Mouse (Mus musculus) limb, embryonic 11.5 days (tissue): ENCODE measurements around the gene Gsk3a. TPM values are rescaled to one million over a fixed set of nuclear protein-coding genes. Genes with fewer than 3 reads are reported as not detected.
A peak's percentile ranks its signal among the peaks of the same experiment; 100 is the strongest.

Source experiments
- ATAC-seq: fragments of 200-750 bp; cut with Nextera tagmentation; 2 replicates; pipeline ENCODE4 v1.8.0; 2017; ENCODE audit warnings: low read depth; ENCODE audit not compliant: insufficient number of reproducible peaks, low FRiP score, low TSS enrichment
- DNase-seq: peaks from one replicate; pipeline ENCODE4 v3.0.0-alpha.2; 2015; ENCODE audit warnings: low spot score
- H3K27ac ChIP-seq: fragments of 300-500 bp; sonication (generic); replicated peaks from 2 replicates; pipeline ENCODE4 v1.5.1; 2014; ENCODE audit warnings: low read depth, mild to moderate bottlenecking, low read length
- H3K27me3 ChIP-seq: fragments of 300-500 bp; sonication (generic); 2 replicates; pipeline ENCODE4 v1.6.1; 2014; ENCODE audit warnings: mild to moderate bottlenecking, low read length, mixed read lengths; ENCODE audit not compliant: control insufficient read depth, insufficient read depth
- H3K36me3 ChIP-seq: fragments of 300-500 bp; sonication (generic); 2 replicates; pipeline ENCODE4 v1.6.1; 2014; ENCODE audit warnings: mild to moderate bottlenecking, low read length, moderate library complexity, mixed read lengths; ENCODE audit not compliant: control insufficient read depth, insufficient read depth
- H3K4me1 ChIP-seq: fragments of 300-500 bp; sonication (generic); 2 replicates; pipeline ENCODE4 v1.6.1; 2014; ENCODE audit warnings: low read length, mixed read lengths; ENCODE audit not compliant: control insufficient read depth, insufficient read depth
- H3K4me2 ChIP-seq: fragments of 300-500 bp; sonication (generic); 2 replicates; pipeline ENCODE4 v1.6.1; 2014; ENCODE audit warnings: low read depth, mild to moderate bottlenecking, moderate library complexity; ENCODE audit not compliant: severe bottlenecking
- H3K4me3 ChIP-seq: fragments of 300-500 bp; sonication (generic); 2 replicates; pipeline ENCODE4 v1.5.1; 2014; ENCODE audit warnings: low read depth, low read length
- H3K9ac ChIP-seq: fragments of 300-500 bp; sonication (generic); 2 replicates; pipeline ENCODE4 v1.6.1; 2014; ENCODE audit warnings: mild to moderate bottlenecking, low read length
- H3K9me3 ChIP-seq: fragments of 300-500 bp; sonication (generic); 2 replicates; pipeline ENCODE4 v1.6.1; 2016; ENCODE audit warnings: low read length; ENCODE audit not compliant: control insufficient read depth
- WGBS: fragments of 180-500 bp; shearing (Covaris S2); extraction: QIAGEN DNeasy Blood & Tissue Kit; methylation state at CpG from one replicate; pipeline ENCODE4 v1.1.7; 2014; 5-methylcytosine and 5-hydroxymethylcytosine counted together
- microRNA-seq: library from miRNA; unstranded; fragments of <30 nt; microRNA quantifications from one replicate; pipeline ENCODE4, GENCODE M21; 2016
- polyA plus RNA-seq: library from polyadenylated mRNA; unstranded; fragments of >200 nt; fragmentation: Nextera tagmentation; extraction: Ambion mirVana; gene quantifications from 2 replicates; pipeline ENCODE4 v1.2.1, GENCODE M21; 2014

The Gsk3a gene
- polyA plus RNA-seq, 1 experiment from 2014 or later = 17.3 TPM

DNA sequence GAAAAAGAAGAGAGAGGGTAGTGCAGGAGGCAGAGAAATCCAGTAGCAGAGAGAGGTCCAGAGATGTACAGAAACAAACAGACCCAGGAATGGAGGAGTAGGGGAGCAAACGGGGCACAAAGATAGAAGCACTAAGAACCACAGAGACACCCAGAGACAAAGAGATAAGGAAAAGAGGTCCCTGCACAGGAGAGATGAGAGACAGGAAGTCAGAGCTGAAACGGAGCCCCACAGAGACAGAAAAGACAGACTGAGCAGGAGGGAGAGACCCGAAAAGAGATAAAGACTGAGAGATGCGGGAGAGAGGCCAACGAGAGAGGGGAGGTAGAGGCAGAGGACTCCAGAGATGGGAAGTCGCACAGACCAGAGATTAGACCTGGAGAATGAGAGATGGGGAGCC lies 57.1 kb downstream of the Gsk3a start:
- Histone ChIP-seq H3K4me1 (peaks cover 11% of the 10 kb centered on the region; the same call in 1 of the 2 replicates), H3K9ac (no peak overlapping the region), H3K27ac (no peak overlapping the region), H3K36me3 (no peaks in the 10 kb centered on the region), H3K4me2 (no peak overlapping the region), H3K9me3 (no peaks in the 10 kb centered on the region), H3K4me3 (peak overlapping the region; percentile 45; the same call in 1 of the 2 replicates), H3K27me3 (peaks cover 71% of the 10 kb centered on the region)
- WGBS = 6% methylated on average over 6 of the region's 6 CpGs
- DNase-seq (no peak), ATAC-seq (no peak)

DNA sequence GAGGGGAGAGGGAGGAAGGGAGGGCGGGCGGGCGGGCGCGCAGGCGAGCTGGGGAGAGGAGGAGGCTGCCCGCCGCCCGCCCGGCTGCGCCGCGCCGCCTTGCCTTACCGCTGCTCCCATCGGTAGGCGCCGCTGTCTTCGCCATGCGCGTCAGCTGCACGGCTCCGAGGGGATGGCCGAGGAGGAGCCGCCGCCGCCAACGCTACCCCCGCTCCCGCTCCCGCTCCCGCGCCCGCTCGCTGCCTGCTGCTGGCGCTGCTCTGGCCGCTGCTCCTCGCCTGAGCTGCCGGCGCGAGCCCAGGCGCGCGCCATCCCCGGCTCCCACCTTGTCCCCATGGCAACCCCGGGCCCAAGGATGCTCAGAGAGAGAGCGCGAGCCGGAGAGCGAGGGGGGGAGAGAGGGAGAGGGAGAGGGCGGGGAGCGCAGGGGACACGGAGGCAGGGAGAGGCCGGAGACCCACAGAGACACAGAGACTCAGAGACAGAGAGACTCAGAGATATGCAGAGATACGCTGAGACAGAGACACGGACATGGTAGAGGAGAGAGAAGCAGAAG lies 58.0 kb downstream of the Gsk3a start, which contains the start of gene Pou2f2:
Pou2f2 (minus strand) TSS at position 121 of the 556 bp plus-strand sequence.
- no peaks in the 10 kb centered on the region for H3K36me3 ChIP-seq
- peaks cover 11% of the 10 kb centered on the region; the same call in 1 of the 2 replicates for H3K4me1 ChIP-seq
- H3K4me3 ChIP-seq = peak within 1 kb of the TSS; percentile 45
- under 1% methylated on average over 30 of the region's 56 CpGs for WGBS
- peak; percentile 89 for DNase-seq
- ATAC-seq = peak; percentile 85
- H3K27ac ChIP-seq = no peak within 1 kb of the TSS
- peak within 1 kb of the TSS; percentile 48 for H3K9ac ChIP-seq
- H3K27me3 ChIP-seq = peaks cover 72% of the 10 kb centered on the region
- H3K9me3 ChIP-seq = no peaks in the 10 kb centered on the region
- peak within 1 kb of the TSS; percentile 83 for H3K4me2 ChIP-seq

DNA sequence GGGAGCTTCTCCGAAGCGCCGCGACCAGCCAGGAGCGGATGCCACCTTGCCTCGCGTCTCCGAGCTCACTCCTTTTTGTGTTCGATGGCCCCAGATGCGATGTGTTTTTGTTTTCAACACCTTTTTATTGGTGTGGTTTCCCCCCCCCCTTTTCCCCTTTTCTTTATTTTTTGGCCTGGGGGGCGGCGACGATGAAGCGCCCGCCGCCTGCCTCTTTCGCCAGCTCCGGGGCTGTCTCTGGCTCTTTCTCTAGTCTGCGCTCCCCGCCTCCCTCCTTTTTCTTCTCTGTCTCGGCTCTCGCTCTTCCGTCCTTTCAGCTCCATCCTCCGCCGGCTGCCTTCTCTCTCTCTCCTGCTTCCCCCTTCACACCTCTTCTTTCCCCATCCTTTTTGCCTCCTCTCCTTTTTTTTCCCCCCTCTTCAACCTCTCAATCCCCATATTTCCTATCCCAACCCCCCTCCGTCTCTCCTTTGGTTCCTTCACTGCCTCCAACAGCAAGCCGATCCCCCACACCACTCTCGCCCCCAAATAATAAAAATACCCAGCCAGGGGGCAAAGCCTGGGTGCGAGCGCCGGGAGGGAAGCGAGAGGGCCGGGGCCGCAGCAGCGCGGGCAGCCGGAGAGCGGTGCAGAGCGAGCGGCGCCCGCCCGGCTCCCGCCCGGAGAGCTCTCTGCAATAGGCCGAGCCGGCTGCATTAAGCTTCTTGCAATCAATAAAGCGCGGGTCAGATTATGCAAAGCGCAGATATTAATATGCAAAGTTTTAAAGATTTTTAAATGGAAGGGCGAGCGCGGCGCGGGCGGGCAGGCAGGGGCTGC lies 58.7 kb downstream of the Gsk3a start:
- H3K9me3 ChIP-seq = no peaks in the 10 kb centered on the region
- peaks cover 11% of the 10 kb centered on the region; the same call in 1 of the 2 replicates for H3K4me1 ChIP-seq
- H3K4me3 ChIP-seq = peak overlapping the region; percentile 45
- ATAC-seq (peak; percentile 74), DNase-seq (peak; percentile 51)
- peaks cover 72% of the 10 kb centered on the region for H3K27me3 ChIP-seq
- WGBS = under 1% methylated on average over 55 of the region's 56 CpGs
- H3K9ac ChIP-seq = peak overlapping the region; percentile 48
- peak overlapping the region; percentile 83 for H3K4me2 ChIP-seq
- H3K36me3 ChIP-seq = no peaks in the 10 kb centered on the region
- H3K27ac ChIP-seq = no peak overlapping the region

DNA sequence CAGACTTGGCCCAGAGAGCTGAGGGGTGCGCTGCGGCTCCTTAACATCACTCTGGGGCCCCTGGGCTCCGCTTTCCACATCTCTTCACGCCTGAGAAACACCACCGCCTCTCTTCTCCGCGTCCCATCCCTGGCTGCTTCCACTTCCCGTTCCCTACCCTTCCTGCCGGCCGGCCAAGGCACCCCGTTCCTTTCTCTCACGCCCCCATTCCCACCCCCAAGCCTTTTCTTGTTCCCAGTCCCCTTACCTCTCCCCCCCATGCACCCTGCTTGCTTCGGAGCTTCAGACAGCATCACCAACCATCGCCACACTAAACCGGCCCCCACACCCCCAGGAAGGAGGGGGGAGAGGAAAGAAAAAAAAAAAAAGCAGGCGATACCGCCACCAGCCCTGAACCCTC lies 59.3 kb downstream of the Gsk3a start:
- Histone ChIP-seq H3K9ac (no peak overlapping the region), H3K27ac (no peak overlapping the region), H3K36me3 (no peaks in the 10 kb centered on the region), H3K4me1 (peaks cover 11% of the 10 kb centered on the region; the same call in 1 of the 2 replicates), H3K4me3 (peak overlapping the region; percentile 45), H3K9me3 (no peaks in the 10 kb centered on the region), H3K4me2 (peak overlapping the region; percentile 83), H3K27me3 (peaks cover 69% of the 10 kb centered on the region)
- WGBS = 1% methylated on average over 17 of the region's 17 CpGs
- DNase-seq (no peak), ATAC-seq (no peak)

Small RNAs within 50 kb of the gene (microRNA-seq; reads per million reads assigned to microRNA genes)
- gene Mir7048 = not detected

Other genes with a start within 250 kb of the Gsk3a start
- 0.13 and 0.23 TPM in 2 replicates for gene Atp1a3, start 231.9 kb downstream of the Gsk3a start, polyA plus RNA-seq
- 9.7 and 10.0 TPM in 2 replicates for gene Grik5, start 165.5 kb downstream of the Gsk3a start, polyA plus RNA-seq
- 28.1 and 30.1 TPM in 2 replicates for gene Zfp574, start 165.3 kb downstream of the Gsk3a start, polyA plus RNA-seq
- 3.9 and 6.2 TPM in 2 replicates for gene Pou2f2, start 58.1 kb downstream of the Gsk3a start, polyA plus RNA-seq
- 9.9 and 11.0 TPM in 2 replicates for gene Dedd2, start 17.2 kb downstream of the Gsk3a start, polyA plus RNA-seq
- gene Zfp526, start 16.4 kb downstream of the Gsk3a start, polyA plus RNA-seq = 3.2 and 3.4 TPM in 2 replicates
- gene Erf, start 12.9 kb upstream of the Gsk3a start, polyA plus RNA-seq = 25.6 and 28.6 TPM in 2 replicates
- gene Cic, start 29.9 kb upstream of the Gsk3a start, polyA plus RNA-seq = 32.5 and 34.2 TPM in 2 replicates
- gene Pafah1b3, start 60.1 kb upstream of the Gsk3a start, polyA plus RNA-seq = 249 and 261 TPM in 2 replicates
- gene Prr19, start 63.6 kb upstream of the Gsk3a start, polyA plus RNA-seq = 1.1 and 1.4 TPM in 2 replicates
- gene Tmem145, start 68.3 kb upstream of the Gsk3a start, polyA plus RNA-seq = 0.33 and 0.58 TPM in 2 replicates
- gene Megf8, start 79.3 kb upstream of the Gsk3a start, polyA plus RNA-seq = 13.8 and 14.4 TPM in 2 replicates
- not detected in 2 replicates for gene Cnfn, start 131.9 kb upstream of the Gsk3a start, polyA plus RNA-seq
- 4.2 and 4.5 TPM in 2 replicates for gene Lipe, start 160.9 kb upstream of the Gsk3a start, polyA plus RNA-seq
- gene Cxcl17, start 175.0 kb upstream of the Gsk3a start, polyA plus RNA-seq = 0.33 and 0.44 TPM in 2 replicates
- 0.85 and 1.4 TPM in 2 replicates for gene Ceacam1, start 239.8 kb upstream of the Gsk3a start, polyA plus RNA-seq